Mouse (Mus musculus) adipocyte (in vitro differentiated cells): ENCODE measurements at regions not wholly inside any gene's neighbourhood (a gene's known extent, or its start where the extent isn't known, plus 50 kb on each side); places are given as distances from the start of the nearest gene placed in this dataset.

ENCODE experiments used
- DNase-seq: peaks from one replicate; pipeline ENCODE4 v3.0.0-alpha.2; 2016; ENCODE audit warnings: low spot score

- DNase-seq: no peak
These were observed 53.2 kb downstream of the Gas1 start for GRCm38 (mm10) chr13:60123964-60124363.

GRCm38 (mm10) chr13:60123174-60123587 lies 54.0 kb downstream of the Gas1 start:
- peak; percentile 69 for DNase-seq

GRCm38 (mm10) chr13:60122341-60123173 lies 54.6 kb downstream of the Gas1 start:
- no peak for DNase-seq

GRCm38 (mm10) chr13:60111465-60111864 lies 65.7 kb downstream of the Gas1 start:
- no peak for DNase-seq

- peak; percentile 99 for DNase-seq
These were observed 66.9 kb downstream of the Gas1 start for GRCm38 (mm10) chr13:60110079-60110846.

DNA sequence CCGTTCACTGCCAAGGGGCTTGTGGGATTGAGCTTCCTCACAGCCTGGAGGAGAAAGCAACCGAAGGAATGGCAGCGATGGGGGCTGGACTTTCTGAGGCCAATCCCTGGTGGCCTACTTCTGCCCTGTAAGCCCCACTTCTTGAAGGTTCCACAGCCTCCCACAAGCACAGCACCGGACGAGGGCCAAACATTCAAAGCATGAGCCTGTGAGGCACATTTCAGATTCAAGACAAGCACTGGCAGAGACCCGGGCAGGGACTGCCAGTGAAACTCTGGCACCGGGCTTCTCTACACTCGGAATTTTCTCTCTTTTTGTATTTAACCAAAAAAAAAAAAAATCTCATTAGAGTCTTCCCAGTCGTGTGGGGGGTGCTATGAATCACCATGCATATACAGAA lies 71.9 kb downstream of the Gas1 start:
- DNase-seq: no peak

- DNase-seq: no peak
These were observed 75.5 kb downstream of the Gas1 start for GRCm38 (mm10) chr13:60101651-60102050.

DNA sequence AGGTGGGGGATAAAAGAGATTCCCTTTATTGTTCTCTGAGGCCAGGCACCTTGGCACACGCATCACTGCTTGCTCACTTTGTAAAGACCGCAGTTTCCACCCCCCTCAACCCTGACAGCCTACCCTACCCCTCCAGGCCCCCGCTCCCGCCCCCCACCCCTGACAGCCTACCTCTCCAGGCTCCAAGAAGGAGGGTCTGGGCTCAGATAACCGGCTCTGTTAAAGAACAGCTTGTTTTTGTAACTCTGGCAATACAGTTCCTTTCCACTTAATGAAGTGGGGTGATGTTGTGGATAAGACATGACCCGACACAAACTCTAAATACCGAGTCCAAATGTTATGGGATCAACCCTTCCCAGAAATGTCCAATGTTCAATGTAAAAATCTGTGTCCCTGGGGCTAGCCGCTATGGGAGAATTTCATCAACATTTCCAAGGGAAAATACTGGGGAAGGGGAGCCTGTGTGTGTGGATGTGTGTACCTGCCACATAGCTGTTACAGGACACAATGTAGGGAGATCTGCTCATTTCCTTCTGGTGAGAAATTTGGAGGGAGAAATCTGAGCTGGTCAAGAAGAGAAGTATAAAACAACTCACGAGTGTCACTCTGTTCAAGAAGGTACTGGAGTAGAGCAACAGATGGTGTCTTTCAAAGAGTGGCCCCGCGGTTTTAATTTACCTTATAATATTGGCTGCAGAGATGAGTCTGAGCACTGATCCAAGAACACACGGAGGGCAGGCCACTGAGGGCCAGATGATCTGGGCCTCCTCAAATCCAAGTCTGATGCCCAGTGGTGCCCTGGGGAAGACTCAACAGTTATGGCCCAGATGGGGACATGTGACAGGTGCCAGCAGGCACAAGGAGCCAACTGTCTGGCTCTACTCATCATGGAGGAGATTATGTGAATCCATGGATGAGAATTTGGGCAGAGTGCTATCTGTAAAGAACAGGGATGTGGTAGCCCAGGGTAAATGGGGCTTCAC lies 76.7 kb downstream of the Gas1 start:
- no peak for DNase-seq

GRCm38 (mm10) chr13:60099469-60100129 lies 77.6 kb downstream of the Gas1 start:
- DNase-seq: no peak

GRCm38 (mm10) chr13:60098394-60098793 lies 78.8 kb downstream of the Gas1 start:
- DNase-seq: no peak

DNA sequence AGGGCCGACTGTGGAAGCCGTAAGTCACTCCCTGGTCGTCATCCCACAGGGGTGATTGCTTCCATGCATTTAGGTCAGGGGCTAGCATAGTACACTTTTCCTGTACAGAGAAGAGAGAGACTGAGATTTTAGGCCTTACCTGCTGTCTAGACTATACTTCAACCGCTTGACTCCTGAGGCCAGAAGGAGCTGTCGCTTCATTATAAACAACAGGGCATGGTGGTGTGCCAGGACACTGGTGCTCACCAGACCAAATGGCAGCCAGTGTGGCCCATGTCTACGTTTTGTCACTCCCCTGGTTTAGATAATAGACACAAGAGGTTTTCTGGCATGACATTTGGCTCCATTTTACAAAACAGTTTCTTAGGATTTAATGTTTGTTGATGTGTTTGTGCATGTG lies 79.4 kb downstream of the Gas1 start:
- peak; percentile 12 for DNase-seq

DNA sequence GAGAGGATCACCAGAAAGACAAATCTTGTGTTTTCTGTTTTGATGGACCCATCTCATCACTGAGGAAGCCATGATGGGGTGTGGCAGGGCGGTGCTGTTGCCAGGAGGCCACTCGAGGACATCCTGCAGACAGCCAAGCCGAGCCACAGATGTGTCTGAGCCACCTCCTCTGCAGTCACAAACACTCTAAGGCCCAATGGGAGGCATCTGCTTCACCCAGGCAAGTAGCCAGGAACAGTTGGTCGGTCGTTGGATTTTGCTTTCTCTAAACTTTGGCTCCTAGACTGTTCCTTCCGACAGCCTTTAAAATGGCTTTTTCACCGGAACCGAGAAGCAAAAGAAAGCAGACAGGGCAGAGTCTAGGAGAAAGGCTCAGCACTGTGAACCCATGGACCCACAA lies 90.5 kb downstream of the Gas1 start:
- DNase-seq: peak; percentile 52

DNA sequence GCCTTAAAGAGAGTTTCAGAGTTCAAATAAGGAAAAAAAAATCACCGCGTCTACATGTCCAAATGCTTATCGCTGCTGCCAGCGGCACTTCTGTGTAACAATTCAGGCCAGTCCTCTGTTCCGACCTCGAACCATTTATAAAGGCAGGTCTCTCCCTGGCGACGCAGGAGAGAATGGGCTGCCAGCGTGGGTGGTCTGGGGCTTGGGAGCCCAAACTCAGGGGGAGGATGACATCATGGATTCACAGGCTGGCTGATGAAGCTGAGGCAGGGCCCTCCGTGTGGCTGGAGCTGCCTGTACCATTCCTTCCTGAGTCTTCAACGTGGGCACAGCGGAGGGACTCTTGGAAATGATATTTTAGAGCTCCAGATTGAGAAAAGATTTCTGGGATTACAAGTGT lies 92.2 kb downstream of the Gas1 start:
- no peak for DNase-seq

DNA sequence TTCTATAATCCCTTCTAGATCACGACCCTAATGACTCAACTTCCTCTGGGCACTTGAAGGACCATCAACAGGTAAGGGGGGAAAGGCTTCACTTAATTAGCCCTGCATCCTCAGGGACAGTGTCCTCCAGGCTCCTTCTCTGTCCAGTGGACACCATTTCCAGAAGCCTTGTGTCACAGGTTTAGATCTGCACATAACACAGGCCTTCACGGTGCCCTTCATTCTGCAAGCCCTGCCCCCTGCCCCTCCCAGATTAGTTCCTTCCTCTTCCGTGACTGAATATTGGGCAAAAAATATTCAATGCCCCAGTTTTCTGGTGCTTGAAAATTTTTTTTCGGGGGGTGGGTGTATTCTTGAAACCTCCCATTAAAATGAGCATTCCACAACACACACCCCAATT lies 92.9 kb downstream of the Gas1 start:
- DNase-seq: no peak

DNA sequence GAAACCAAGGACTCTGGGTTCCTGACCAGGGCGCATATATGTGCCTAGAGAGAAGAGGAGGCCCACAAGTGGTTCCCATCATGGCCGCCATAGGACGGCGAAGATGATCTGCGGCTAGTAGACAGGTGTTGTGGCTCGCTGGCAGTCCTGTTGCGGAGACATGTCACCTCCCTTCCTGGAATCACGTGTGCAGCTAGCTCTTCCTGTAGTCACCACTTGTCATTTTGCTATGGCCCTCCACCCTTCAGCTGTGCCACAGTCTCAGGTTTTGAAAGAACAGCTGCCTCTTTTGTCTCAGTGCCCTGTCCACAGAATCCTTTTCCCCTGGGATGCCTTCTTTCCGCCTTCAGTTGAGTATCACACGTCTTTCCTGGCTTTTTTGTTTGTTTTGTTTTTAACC lies 97.1 kb downstream of the Gas1 start:
- DNase-seq: peak; percentile 16

DNA sequence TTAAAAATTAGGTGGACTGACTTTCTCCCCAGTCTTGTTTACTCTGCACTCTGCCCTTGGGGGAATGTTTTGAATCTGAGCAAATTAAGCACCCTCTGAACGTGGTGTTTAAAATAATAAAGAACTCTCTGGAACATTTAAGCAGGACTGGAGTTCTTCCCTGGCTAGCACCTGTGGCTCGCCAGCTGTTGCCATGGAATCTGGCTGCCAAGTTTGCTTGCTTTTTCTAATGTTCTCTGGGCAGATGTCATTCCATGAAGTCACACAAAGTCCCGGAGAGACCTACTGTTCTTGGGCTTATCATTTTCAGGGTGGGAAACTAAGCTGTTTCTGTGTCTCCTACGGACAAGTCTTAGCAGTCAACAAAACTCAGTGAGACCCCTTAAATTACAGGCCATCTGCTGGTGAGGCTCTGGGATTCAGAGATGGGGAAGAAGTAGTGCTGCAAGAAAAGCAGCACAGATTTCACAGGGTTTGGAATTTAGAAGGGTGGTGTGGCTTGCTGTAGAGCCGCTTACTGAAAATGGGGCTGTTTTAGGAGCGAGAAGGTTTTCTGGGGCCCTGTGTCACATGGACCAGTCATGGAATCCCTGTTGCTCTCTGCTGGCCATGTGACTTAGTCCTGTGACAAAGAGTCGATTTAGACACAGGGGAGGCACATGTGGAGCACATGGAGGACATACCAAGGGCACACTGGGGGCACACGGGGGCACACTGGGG lies 98.7 kb downstream of the Gas1 start:
- peak; percentile 45 for DNase-seq

GRCm38 (mm10) chr13:60076147-60076800 lies 100.9 kb downstream of the Gas1 start:
- DNase-seq: no peak

DNA sequence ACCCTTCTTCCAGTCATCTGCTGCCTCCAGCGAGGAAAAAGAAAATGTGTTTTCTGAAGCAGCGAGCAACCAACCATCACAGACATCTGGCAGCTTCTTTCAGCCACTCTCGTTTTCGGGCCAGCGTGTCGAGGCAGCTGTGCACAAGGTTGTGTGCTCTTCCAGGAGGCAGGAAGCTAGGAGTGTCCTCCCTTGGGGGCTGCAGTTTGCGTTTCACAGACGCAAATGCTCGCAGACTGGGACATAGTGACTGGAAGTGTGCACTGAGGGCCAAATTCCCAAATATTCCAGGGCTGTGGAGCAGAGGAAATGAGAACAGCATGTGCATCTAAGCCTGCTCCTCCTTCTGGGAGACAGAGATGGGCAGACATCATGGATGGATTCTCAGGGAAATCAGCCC lies 105.6 kb downstream of the Gas1 start:
- DNase-seq: no peak

GRCm38 (mm10) chr13:60069196-60069595 lies 108.0 kb downstream of the Gas1 start:
- peak; percentile 42 for DNase-seq

- DNase-seq: no peak
These were observed 109.8 kb downstream of the Gas1 start for GRCm38 (mm10) chr13:60067325-60067724.
